Mouse (Mus musculus): ENCODE measurements around the gene Fbxw7.

GRCm38 (mm10) chr3:84982688-84983087, 167.6 kb downstream of the Fbxw7 start:
- TF ChIP-seq POLR2A (IDR thresholded peaks at IDR 0.05; ENCODE audit: control insufficient read depth, low read depth, low read length) (no peak), CTCF (IDR thresholded peaks at IDR 0.05; ENCODE audit: control insufficient read depth, insufficient read depth, insufficient replicate concordance, low read depth, low read length) (no peak)

Measured in testis, adult 2 months (tissue).